Mouse (Mus musculus): Measurements from ENCODE around the gene Ip6k2.

The Ip6k2 gene

GRCm38 (mm10) chr9:108783548-108784463 is at the start of gene Ip6k2:
Gene Ip6k2 (plus strand): TSS chr9:108783796.
- DNase-seq: peak; percentile 95

- no peak for DNase-seq
Observed at GRCm38 (mm10) chr9:108734626-108735025, 49.0 kb upstream of the Ip6k2 start.

- DNase-seq: no peak
Observed at GRCm38 (mm10) chr9:108739239-108739638, 44.4 kb upstream of the Ip6k2 start.

GRCm38 (mm10) chr9:108740062-108740461 is 43.5 kb upstream of the Ip6k2 start:
- DNase-seq: no peak

- no peak for DNase-seq
Observed at GRCm38 (mm10) chr9:108742048-108742447, 41.5 kb upstream of the Ip6k2 start.

GRCm38 (mm10) chr9:108746876-108747499 is 36.6 kb upstream of the Ip6k2 start:
- DNase-seq: no peak

- no peak for DNase-seq
Observed at GRCm38 (mm10) chr9:108747694-108748093, 35.9 kb upstream of the Ip6k2 start.

- DNase-seq: no peak
Observed at GRCm38 (mm10) chr9:108748600-108749183, 34.9 kb upstream of the Ip6k2 start.

GRCm38 (mm10) chr9:108750616-108751015 is 33.0 kb upstream of the Ip6k2 start:
- DNase-seq: no peak

- no peak for DNase-seq
Observed at GRCm38 (mm10) chr9:108752142-108752920, 31.3 kb upstream of the Ip6k2 start.

GRCm38 (mm10) chr9:108753326-108753725 is 30.3 kb upstream of the Ip6k2 start:
- peak; percentile 72 for DNase-seq

GRCm38 (mm10) chr9:108753976-108754375 is 29.6 kb upstream of the Ip6k2 start:
- no peak for DNase-seq

- DNase-seq: no peak
Observed at GRCm38 (mm10) chr9:108754423-108754822, 29.2 kb upstream of the Ip6k2 start.

- DNase-seq: no peak
Observed at GRCm38 (mm10) chr9:108757406-108757805, 26.2 kb upstream of the Ip6k2 start.

- no peak for DNase-seq
Observed at GRCm38 (mm10) chr9:108759121-108759520, 24.5 kb upstream of the Ip6k2 start.

GRCm38 (mm10) chr9:108759805-108760204 is 23.8 kb upstream of the Ip6k2 start:
- DNase-seq: no peak

GRCm38 (mm10) chr9:108761561-108761960 is 22.0 kb upstream of the Ip6k2 start:
- no peak for DNase-seq

- no peak for DNase-seq
Observed at GRCm38 (mm10) chr9:108764971-108765370, 18.6 kb upstream of the Ip6k2 start.

- DNase-seq: no peak
Observed at GRCm38 (mm10) chr9:108776614-108777013, 7.0 kb upstream of the Ip6k2 start.

GRCm38 (mm10) chr9:108777276-108777675 is 6.3 kb upstream of the Ip6k2 start:
- DNase-seq: no peak

- DNase-seq: no peak
Observed at GRCm38 (mm10) chr9:108780959-108781358, 2.6 kb upstream of the Ip6k2 start.

- no peak for DNase-seq
Observed at GRCm38 (mm10) chr9:108781891-108782290, 1.7 kb upstream of the Ip6k2 start.

Data from cerebellum, adult 11 months (tissue).